Mouse (Mus musculus) gastrocnemius, postnatal 36 days (tissue): Measurements from ENCODE around the gene Hbq1a. TPM values are rescaled to one million over a fixed set of nuclear protein-coding genes. Genes with fewer than 3 reads are reported as not detected.
A peak's percentile ranks its signal among the peaks of the same experiment; 100 is the strongest.

ENCODE experiments used
- DNase-seq, 2 experiments: peaks; one replicate each; pipeline ENCODE4 v3.0.0; 2022
- intact Hi-C: fragments of 180-260 bp; cut with DNase I; formaldehyde crosslinking; loops from one replicate; pipeline ENCODE4 v1.15.1; 2025
- long read RNA-seq, 2 experiments: library from polyadenylated mRNA; stranded (forward); transcript quantifications; one replicate each; pipeline ENCODE4 v2.0.0; 2021
- total RNA-seq, 2 experiments: library from RNA; stranded (reverse); gene quantifications; 2 replicates each; pipeline ENCODE4 v1.2.3; 2021

Gene Hbq1a
- total RNA-seq: not detected
- long read RNA-seq, experiment 1: 0 reads
- long read RNA-seq, experiment 2: 0 reads

- intact Hi-C loops: loop anchor here (5.0 kb wide), 1 partner anchor 118 kb away; no protein-coding TSS in a partner anchor
- peak; percentile 42 to 57 for DNase-seq
Measured at GRCm38 (mm10) chr11:32299865-32300264, at the start of gene Hbq1a. Gene Hbq1a (plus strand): TSS chr11:32300069.

- intact Hi-C loops: no loop called here
- no peak for DNase-seq
Measured at GRCm38 (mm10) chr11:32250880-32251763, 48.7 kb upstream of the Hbq1a start.

GRCm38 (mm10) chr11:32253121-32253520, 46.7 kb upstream of the Hbq1a start:
- intact Hi-C loops: no loop called here
- no peak for DNase-seq

- no peak for DNase-seq
- intact Hi-C loops: no loop called here
Measured at GRCm38 (mm10) chr11:32256146-32256545, 43.7 kb upstream of the Hbq1a start.

- DNase-seq: no peak
- intact Hi-C loops: no loop called here
Measured at GRCm38 (mm10) chr11:32256566-32256965, 43.3 kb upstream of the Hbq1a start.

- DNase-seq: no peak
Measured at GRCm38 (mm10) chr11:32262674-32263415, 37.0 kb upstream of the Hbq1a start.

GRCm38 (mm10) chr11:32265117-32265738, 34.6 kb upstream of the Hbq1a start:
- intact Hi-C loops: no loop called here
- DNase-seq: no peak

More at GRCm38 (mm10) chr11:32262674-32263415, 37.0 kb upstream of the Hbq1a start:
- intact Hi-C loops: no loop called here

- no peak for DNase-seq
Measured at GRCm38 (mm10) chr11:32266194-32266593, 33.7 kb upstream of the Hbq1a start.

GRCm38 (mm10) chr11:32266776-32267175, 33.1 kb upstream of the Hbq1a start:
- intact Hi-C loops: no loop called here
- no peak for DNase-seq

More at GRCm38 (mm10) chr11:32266194-32266593, 33.7 kb upstream of the Hbq1a start:
- intact Hi-C loops: no loop called here

- peak; percentile 92 to 97 for DNase-seq
- intact Hi-C loops: no loop called here
Measured at GRCm38 (mm10) chr11:32267188-32267884, 32.5 kb upstream of the Hbq1a start, which contains the start of gene Nprl3. Gene Nprl3 (minus strand): TSS chr11:32267707.

GRCm38 (mm10) chr11:32267964-32268363, 31.9 kb upstream of the Hbq1a start:
- intact Hi-C loops: no loop called here
- DNase-seq: no peak

GRCm38 (mm10) chr11:32268952-32269351, 30.9 kb upstream of the Hbq1a start:
- no peak for DNase-seq
- intact Hi-C loops: no loop called here

GRCm38 (mm10) chr11:32271178-32271577, 28.7 kb upstream of the Hbq1a start:
- intact Hi-C loops: no loop called here
- no peak for DNase-seq

GRCm38 (mm10) chr11:32276347-32276746, 23.5 kb upstream of the Hbq1a start, which contains the start of gene Hba-x:
Gene Hba-x (plus strand): TSS chr11:32276400.
- intact Hi-C loops: no loop called here
- DNase-seq: no peak

- intact Hi-C loops: no loop called here
- no peak for DNase-seq
Measured at GRCm38 (mm10) chr11:32277736-32278457, 22.0 kb upstream of the Hbq1a start.

- intact Hi-C loops: no loop called here
- no peak for DNase-seq
Measured at GRCm38 (mm10) chr11:32278458-32278957, 21.4 kb upstream of the Hbq1a start.

- intact Hi-C loops: no loop called here
- DNase-seq: no peak
Measured at GRCm38 (mm10) chr11:32280646-32281045, 19.2 kb upstream of the Hbq1a start.

GRCm38 (mm10) chr11:32281416-32282144, 18.3 kb upstream of the Hbq1a start:
- DNase-seq: no peak
- intact Hi-C loops: no loop called here
